In genomic region chr11:3930019-3930418, GRCm38 (mm10) we compare ENCODE assay signal across 14 mouse cellular contexts. TPM values are rescaled to one million over a fixed set of nuclear protein-coding genes. Genes with fewer than 3 reads are reported as not detected.
A peak's percentile ranks its signal among the peaks of the same experiment; 100 is the strongest.
DNase-seq lines count a peak whose midpoint lies in the region; ATAC-seq and TF ChIP-seq lines count a peak whose summit lies in the region.
"Had no signal": no experiment of that assay in that cellular context is flagged by ENCODE, and none has a peak within 500 bp of the region (broad histone marks: within the 10 kb centered on the region; RNA-seq: fewer than 3 reads in every experiment).

No protein-coding gene starts in this region.

- no peak for ATAC-seq in embryonic facial prominence, embryonic 13.5 days (ENCODE audit: insufficient number of reproducible peaks, insufficient read depth, low FRiP score, low TSS enrichment, low read depth)
- no peak for ATAC-seq in kidney, embryonic 15.5 days (replicated peaks; ENCODE audit: low FRiP score)
- ATAC-seq in megakaryocyte, adult 5-6 weeks (ENCODE audit: poor library complexity, severe bottlenecking): peak; percentile 90
- no peak for ATAC-seq in forebrain, postnatal 0 days
- ATAC-seq: forebrain, embryonic 13.5 days had no signal

- no peak overlapping the region for H3K4me2 ChIP-seq in embryonic facial prominence, embryonic 13.5 days
- peak overlapping the region; percentile 72; the same call in 1 of the 2 replicates for H3K4me2 ChIP-seq in kidney, embryonic 15.5 days
- H3K4me2 ChIP-seq in forebrain, postnatal 0 days (ENCODE audit: low read depth): no peak overlapping the region
- H3K4me2 ChIP-seq: forebrain, embryonic 13.5 days; midbrain, embryonic 11.5 days had no signal

- DNase-seq in embryonic facial prominence, embryonic 10.5 days (ENCODE audit: low spot score): no peak
- DNase-seq in kidney, adult 9 months: no peak
- peak; percentile 5 for DNase-seq in kidney, postnatal 10 days
- no peak for DNase-seq in forebrain, postnatal 0 days
- no peak for DNase-seq in adrenal gland, adult 2 months
- DNase-seq: cerebellum, postnatal 10 days; thymus, postnatal 14 days had no signal

- peaks cover 10% of the 10 kb centered on the region for H3K36me3 ChIP-seq in embryonic facial prominence, embryonic 13.5 days
- peaks cover 20% of the 10 kb centered on the region; the same call in 1 of the 2 replicates for H3K36me3 ChIP-seq in embryonic facial prominence, embryonic 10.5 days (replicated peaks)
- H3K36me3 ChIP-seq in kidney, embryonic 15.5 days: peaks cover 16% of the 10 kb centered on the region
- H3K36me3 ChIP-seq in forebrain, postnatal 0 days (ENCODE audit: insufficient read depth): no peaks in the 10 kb centered on the region
- H3K36me3 ChIP-seq: embryonic facial prominence, embryonic 12.5 days had no signal

- no peak for TF ChIP-seq CTCF in forebrain, postnatal 0 days (IDR thresholded peaks at IDR 0.05; ENCODE audit: low read depth)

- no peak overlapping the region for H3K9ac ChIP-seq in embryonic facial prominence, embryonic 13.5 days
- no peak overlapping the region for H3K9ac ChIP-seq in kidney, embryonic 15.5 days
- no peak overlapping the region for H3K9ac ChIP-seq in forebrain, postnatal 0 days
- H3K9ac ChIP-seq: embryonic facial prominence, embryonic 12.5 days; forebrain, embryonic 13.5 days had no signal

- H3K27me3 ChIP-seq in embryonic facial prominence, embryonic 13.5 days: no peaks in the 10 kb centered on the region
- no peaks in the 10 kb centered on the region for H3K27me3 ChIP-seq in embryonic facial prominence, embryonic 10.5 days (replicated peaks; ENCODE audit: low read depth, poor library complexity, severe bottlenecking)
- no peaks in the 10 kb centered on the region for H3K27me3 ChIP-seq in kidney, embryonic 15.5 days
- H3K27me3 ChIP-seq in forebrain, postnatal 0 days (ENCODE audit: insufficient read depth, low read length): no peaks in the 10 kb centered on the region
- H3K27me3 ChIP-seq: embryonic facial prominence, embryonic 12.5 days; forebrain, embryonic 13.5 days had no signal

- H3K4me3 ChIP-seq in embryonic facial prominence, embryonic 13.5 days: peak overlapping the region; percentile 1; the same call in 1 of the 2 replicates
- H3K4me3 ChIP-seq in embryonic facial prominence, embryonic 10.5 days: no peak overlapping the region
- no peak overlapping the region for H3K4me3 ChIP-seq in kidney, embryonic 15.5 days (replicated peaks)
- H3K4me3 ChIP-seq in forebrain, postnatal 0 days (ENCODE audit: low read depth, low read length): no peak overlapping the region
- H3K4me3 ChIP-seq: embryonic facial prominence, embryonic 12.5 days; forebrain, embryonic 13.5 days had no signal

- H3K27ac ChIP-seq in embryonic facial prominence, embryonic 13.5 days: no peak overlapping the region
- H3K27ac ChIP-seq in embryonic facial prominence, embryonic 10.5 days (replicated peaks): no peak overlapping the region
- no peak overlapping the region for H3K27ac ChIP-seq in kidney, embryonic 15.5 days
- no peak overlapping the region for H3K27ac ChIP-seq in forebrain, postnatal 0 days (ENCODE audit: low read depth, low read length)
- H3K27ac ChIP-seq: embryonic facial prominence, embryonic 12.5 days; forebrain, embryonic 13.5 days; hindbrain, embryonic 10.5 days had no signal

- no peaks in the 10 kb centered on the region for H3K9me3 ChIP-seq in embryonic facial prominence, embryonic 13.5 days
- H3K9me3 ChIP-seq in embryonic facial prominence, embryonic 10.5 days: no peaks in the 10 kb centered on the region
- H3K9me3 ChIP-seq in kidney, embryonic 15.5 days (replicated peaks): no peaks in the 10 kb centered on the region
- no peaks in the 10 kb centered on the region for H3K9me3 ChIP-seq in forebrain, postnatal 0 days (ENCODE audit: low read length)
- H3K9me3 ChIP-seq: embryonic facial prominence, embryonic 12.5 days; forebrain, embryonic 13.5 days; hindbrain, embryonic 10.5 days had no signal

- 75% methylated on average over 4 of the region's 4 CpGs for WGBS in embryonic facial prominence, embryonic 13.5 days
- WGBS in embryonic facial prominence, embryonic 10.5 days: 81% methylated on average over 4 of the region's 4 CpGs
- 77% methylated on average over 4 of the region's 4 CpGs for WGBS in kidney, embryonic 15.5 days
- 80% methylated on average over 4 of the region's 4 CpGs for WGBS in forebrain, postnatal 0 days

- peaks cover 13% of the 10 kb centered on the region for H3K4me1 ChIP-seq in embryonic facial prominence, embryonic 13.5 days
- H3K4me1 ChIP-seq in embryonic facial prominence, embryonic 10.5 days: peaks cover 21% of the 10 kb centered on the region
- peaks cover 17% of the 10 kb centered on the region for H3K4me1 ChIP-seq in kidney, embryonic 15.5 days
- H3K4me1 ChIP-seq in forebrain, postnatal 0 days (ENCODE audit: insufficient read depth): 0 out of 2 replicates have a peak, but pooled peaks cover 5% of the 10 kb centered on the region

RNA-seq across cellular contexts. Expression of gene Tcn2, which starts 1.9 kb away (rescaled TPM):
- polyA plus RNA-seq in embryonic facial prominence, embryonic 13.5 days (2015; fragmentation: Nextera tagmentation; extraction: Ambion mirVana): 38.9 and 42.1 TPM in 2 replicates
- 23.7 and 23.9 TPM in 2 replicates for polyA plus RNA-seq in embryonic facial prominence, embryonic 10.5 days (2016; fragmentation: Nextera tagmentation; extraction: Ambion mirVana)
- polyA plus RNA-seq in kidney, embryonic 15.5 days (2015; fragmentation: Nextera tagmentation; extraction: Ambion mirVana): 92.9 and 102 TPM in 2 replicates
- total RNA-seq in megakaryocyte, adult 5-6 weeks (2015): 108 and 109 TPM in 2 replicates
- total RNA-seq in megakaryocyte, adult 5-6 weeks (2017): 57.0 and 66.9 TPM in 2 replicates
- 20.3 and 20.9 TPM in 2 replicates for total RNA-seq in forebrain, postnatal 0 days (2014; rRNA removed)
- polyA plus RNA-seq in forebrain, postnatal 0 days (2015; fragmentation: Nextera tagmentation; extraction: Ambion mirVana): 23.2 and 24.1 TPM in 2 replicates
- 100 to 1,000 TPM; 141 TPM for total RNA-seq in adrenal gland, adult 2 months (2021)
- polyA plus RNA-seq in adrenal gland, adult 2 months (2012; rRNA removed): 147 and 160 TPM in 2 replicates

RNA-seq across cellular contexts. Expression of gene Slc35e4, which starts 15.6 kb away (rescaled TPM):
- 7.7 and 8.6 TPM in 2 replicates for polyA plus RNA-seq in embryonic facial prominence, embryonic 13.5 days (2015; fragmentation: Nextera tagmentation; extraction: Ambion mirVana)
- polyA plus RNA-seq in embryonic facial prominence, embryonic 10.5 days (2016; fragmentation: Nextera tagmentation; extraction: Ambion mirVana): 3.1 and 3.5 TPM in 2 replicates
- polyA plus RNA-seq in kidney, embryonic 15.5 days (2015; fragmentation: Nextera tagmentation; extraction: Ambion mirVana): 4.6 and 5.1 TPM in 2 replicates
- total RNA-seq in megakaryocyte, adult 5-6 weeks (2015): 4.0 and 4.1 TPM in 2 replicates
- 7.4 and 7.9 TPM in 2 replicates for total RNA-seq in megakaryocyte, adult 5-6 weeks (2017)
- total RNA-seq in forebrain, postnatal 0 days (2014; rRNA removed): 39.1 and 43.7 TPM in 2 replicates
- 26.5 and 27.0 TPM in 2 replicates for polyA plus RNA-seq in forebrain, postnatal 0 days (2015; fragmentation: Nextera tagmentation; extraction: Ambion mirVana)
- 10 to 100 TPM in 1 of 2 experiments, 1 to 10 TPM in 1; 3.1 to 13.5 TPM for total RNA-seq in adrenal gland, adult 2 months (2021)
- 13.9 and 19.3 TPM in 2 replicates for polyA plus RNA-seq in adrenal gland, adult 2 months (2012; rRNA removed)

RNA-seq across cellular contexts. Expression of gene Pes1, which starts 33.8 kb away (rescaled TPM):
- polyA plus RNA-seq in embryonic facial prominence, embryonic 13.5 days (2015; fragmentation: Nextera tagmentation; extraction: Ambion mirVana): 78.6 and 80.9 TPM in 2 replicates
- polyA plus RNA-seq in embryonic facial prominence, embryonic 10.5 days (2016; fragmentation: Nextera tagmentation; extraction: Ambion mirVana): 108 and 119 TPM in 2 replicates
- polyA plus RNA-seq in kidney, embryonic 15.5 days (2015; fragmentation: Nextera tagmentation; extraction: Ambion mirVana): 95.1 and 95.5 TPM in 2 replicates
- total RNA-seq in megakaryocyte, adult 5-6 weeks (2015): 28.5 and 31.1 TPM in 2 replicates
- total RNA-seq in megakaryocyte, adult 5-6 weeks (2017): 60.7 and 86.6 TPM in 2 replicates
- total RNA-seq in forebrain, postnatal 0 days (2014; rRNA removed): 49.2 and 50.0 TPM in 2 replicates
- polyA plus RNA-seq in forebrain, postnatal 0 days (2015; fragmentation: Nextera tagmentation; extraction: Ambion mirVana): 53.8 and 55.8 TPM in 2 replicates
- 10 to 100 TPM; 62.1 to 73.2 TPM for total RNA-seq in adrenal gland, adult 2 months (2021)
- polyA plus RNA-seq in adrenal gland, adult 2 months (2012; rRNA removed): 29.7 and 38.6 TPM in 2 replicates

RNA-seq across cellular contexts. Expression of gene Dusp18, which starts 35.0 kb away (rescaled TPM):
- 8.7 and 9.2 TPM in 2 replicates for polyA plus RNA-seq in embryonic facial prominence, embryonic 13.5 days (2015; fragmentation: Nextera tagmentation; extraction: Ambion mirVana)
- 16.6 and 17.0 TPM in 2 replicates for polyA plus RNA-seq in embryonic facial prominence, embryonic 10.5 days (2016; fragmentation: Nextera tagmentation; extraction: Ambion mirVana)
- polyA plus RNA-seq in kidney, embryonic 15.5 days (2015; fragmentation: Nextera tagmentation; extraction: Ambion mirVana): 13.0 and 13.4 TPM in 2 replicates
- total RNA-seq in megakaryocyte, adult 5-6 weeks (2015): 0.41 and 0.49 TPM in 2 replicates
- 0.08 and 0.44 TPM in 2 replicates for total RNA-seq in megakaryocyte, adult 5-6 weeks (2017)
- 19.5 and 25.3 TPM in 2 replicates for total RNA-seq in forebrain, postnatal 0 days (2014; rRNA removed)
- 20.0 and 33.6 TPM in 2 replicates for polyA plus RNA-seq in forebrain, postnatal 0 days (2015; fragmentation: Nextera tagmentation; extraction: Ambion mirVana)
- 1 to 10 TPM; 3.9 to 9.4 TPM for total RNA-seq in adrenal gland, adult 2 months (2021)
- 2.7 and 3.9 TPM in 2 replicates for polyA plus RNA-seq in adrenal gland, adult 2 months (2012; rRNA removed)

RNA-seq across cellular contexts. Expression of gene 4921536K21Rik, which starts 35.1 kb away (rescaled TPM):
- 0.20 TPM in 1 of 2 replicates, not detected in the other for polyA plus RNA-seq in embryonic facial prominence, embryonic 13.5 days (2015; fragmentation: Nextera tagmentation; extraction: Ambion mirVana)
- polyA plus RNA-seq in embryonic facial prominence, embryonic 10.5 days (2016; fragmentation: Nextera tagmentation; extraction: Ambion mirVana): 0.61 and 0.97 TPM in 2 replicates
- 0.49 and 0.64 TPM in 2 replicates for polyA plus RNA-seq in kidney, embryonic 15.5 days (2015; fragmentation: Nextera tagmentation; extraction: Ambion mirVana)
- 0.09 TPM in 1 of 2 replicates, not detected in the other for total RNA-seq in megakaryocyte, adult 5-6 weeks (2015)
- 0.15 TPM in 1 of 2 replicates, not detected in the other for total RNA-seq in megakaryocyte, adult 5-6 weeks (2017)
- 0.19 and 0.31 TPM in 2 replicates for total RNA-seq in forebrain, postnatal 0 days (2014; rRNA removed)
- polyA plus RNA-seq in forebrain, postnatal 0 days (2015; fragmentation: Nextera tagmentation; extraction: Ambion mirVana): 0.33 and 0.56 TPM in 2 replicates
- total RNA-seq in adrenal gland, adult 2 months (2021): under 1 TPM; 0.55 to 0.93 TPM
- polyA plus RNA-seq in adrenal gland, adult 2 months (2012; rRNA removed): 0.08 and 0.32 TPM in 2 replicates
